Mouse (Mus musculus): ENCODE results near the gene Atp5s. TPM values are rescaled to one million over a fixed set of nuclear protein-coding genes. Genes with fewer than 3 reads are reported as not detected.

The Atp5s gene
- polyA plus RNA-seq, 1 experiment from 2014 or later, result 23.6 TPM

DNA sequence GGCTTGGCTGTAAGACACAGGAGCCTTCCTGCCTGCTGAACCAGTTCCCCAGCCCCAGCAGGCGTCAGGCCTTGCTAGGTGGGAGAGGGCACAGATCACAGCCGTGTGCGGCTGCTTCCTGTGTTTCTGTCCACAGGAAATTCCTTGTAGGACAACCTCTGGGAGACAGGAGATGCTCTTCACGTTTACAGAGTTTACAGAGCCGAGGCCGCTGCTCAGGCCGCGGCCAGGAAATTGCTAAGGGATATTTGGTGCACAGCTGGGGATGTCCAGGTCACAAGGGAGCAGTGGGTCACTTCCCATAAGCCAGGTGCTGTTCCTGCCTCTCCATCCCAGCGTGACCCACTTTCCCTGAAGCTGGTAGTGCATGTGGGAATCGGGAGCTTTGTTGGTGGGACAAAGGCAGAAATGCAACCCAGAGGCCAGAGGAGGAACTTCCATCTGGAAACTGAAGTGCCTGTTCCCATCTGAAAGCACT lies 27.2 kb downstream of the Atp5s start:
- whole genome bisulfite sequencing, result 43% methylated on average over 10 of the region's 10 CpGs

DNA sequence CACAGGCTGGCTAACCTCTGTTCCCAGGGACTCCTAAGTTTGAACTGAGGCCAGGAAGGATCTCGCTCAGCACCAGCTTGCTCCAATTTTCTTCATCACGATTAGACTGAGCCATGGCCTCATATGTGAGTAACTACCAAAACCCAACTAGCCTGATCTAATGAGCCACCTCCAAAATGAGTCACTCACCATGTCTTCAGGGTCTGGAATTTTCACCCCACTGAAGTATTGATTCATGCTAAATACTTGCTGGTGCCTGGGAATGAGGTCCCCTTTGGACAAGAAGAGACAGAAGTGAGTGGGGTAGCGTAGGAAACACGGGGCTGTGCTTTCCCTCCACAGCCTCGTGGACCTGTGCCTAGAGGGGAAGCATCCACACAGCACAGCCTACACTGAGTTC lies 29.2 kb downstream of the Atp5s start:
- H3K4me2 ChIP-seq (ENCODE audit: low read depth, low read length, severe bottlenecking), result no peak overlapping the region
- no peak overlapping the region for H3K9ac ChIP-seq (ENCODE audit: low read length)
- H3K9me3 ChIP-seq (ENCODE audit: control insufficient read depth, low read length), result no peaks in the 10 kb centered on the region
- H3K4me3 ChIP-seq (ENCODE audit: low read depth, low read length), result no peak overlapping the region
- no peaks in the 10 kb centered on the region for H3K27me3 ChIP-seq (ENCODE audit: control insufficient read depth, insufficient read depth, low read length)
- no peak for ATAC-seq (replicated peaks; ENCODE audit: low FRiP score)
- no peak for DNase-seq (ENCODE audit: low spot score)
- H3K27ac ChIP-seq (ENCODE audit: low read depth, low read length), result no peak overlapping the region
- no peaks in the 10 kb centered on the region for H3K36me3 ChIP-seq (ENCODE audit: control insufficient read depth, insufficient read depth, low read length)
- peaks cover 6% of the 10 kb centered on the region; the same call in 1 of the 2 replicates for H3K4me1 ChIP-seq (replicated peaks; ENCODE audit: control insufficient read depth, insufficient read depth, low read length)
- WGBS, result 89% methylated on average over 5 of the region's 5 CpGs

More for the DNA sequence above, 27.2 kb downstream of the Atp5s start:
- no peak overlapping the region for H3K4me3 ChIP-seq (ENCODE audit: low read depth, low read length)
- no peaks in the 10 kb centered on the region for H3K27me3 ChIP-seq (ENCODE audit: control insufficient read depth, insufficient read depth, low read length)
- H3K9me3 ChIP-seq (ENCODE audit: control insufficient read depth, low read length), result no peaks in the 10 kb centered on the region
- no peak overlapping the region for H3K9ac ChIP-seq (ENCODE audit: low read length)
- H3K4me1 ChIP-seq (replicated peaks; ENCODE audit: control insufficient read depth, insufficient read depth, low read length), result peaks cover 4% of the 10 kb centered on the region; the same call in 1 of the 2 replicates
- no peak overlapping the region for H3K4me2 ChIP-seq (ENCODE audit: low read depth, low read length, severe bottlenecking)
- no peak for ATAC-seq (replicated peaks; ENCODE audit: low FRiP score)
- 0 out of 2 replicates have a peak overlapping the region, but pooled peaks have one; percentile 1 for H3K27ac ChIP-seq (ENCODE audit: low read depth, low read length)
- H3K36me3 ChIP-seq (ENCODE audit: control insufficient read depth, insufficient read depth, low read length), result no peaks in the 10 kb centered on the region
- DNase-seq (ENCODE audit: low spot score), result no peak

DNA sequence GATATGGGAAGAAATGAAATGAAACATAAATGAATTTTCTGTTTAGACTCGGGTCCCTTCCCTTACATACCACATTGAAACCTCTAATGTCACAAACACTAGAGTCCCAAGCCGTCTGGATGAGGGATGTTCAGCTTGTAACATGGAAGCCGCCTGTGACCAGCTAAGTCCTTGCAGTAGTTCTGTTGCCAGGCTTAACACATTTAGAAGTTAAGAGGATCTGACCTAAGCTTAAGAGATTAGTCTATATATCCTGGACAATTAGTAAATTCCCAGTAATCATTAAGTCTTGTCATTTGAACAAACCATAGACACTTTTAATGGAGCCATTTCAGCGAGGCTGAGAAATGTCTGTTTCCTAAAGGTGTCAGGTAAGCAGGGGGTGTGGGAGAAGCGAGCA lies 31.3 kb downstream of the Atp5s start:
- Histone ChIP-seq H3K4me2 (ENCODE audit: low read depth, low read length, severe bottlenecking) (no peak overlapping the region), H3K27ac (ENCODE audit: low read depth, low read length) (no peak overlapping the region), H3K36me3 (ENCODE audit: control insufficient read depth, insufficient read depth, low read length) (no peaks in the 10 kb centered on the region), H3K9ac (ENCODE audit: low read length) (no peak overlapping the region), H3K4me1 (replicated peaks; ENCODE audit: control insufficient read depth, insufficient read depth, low read length) (peaks cover 6% of the 10 kb centered on the region; the same call in 1 of the 2 replicates), H3K9me3 (ENCODE audit: control insufficient read depth, low read length) (no peaks in the 10 kb centered on the region), H3K27me3 (ENCODE audit: control insufficient read depth, insufficient read depth, low read length) (no peaks in the 10 kb centered on the region), H3K4me3 (ENCODE audit: low read depth, low read length) (no peak overlapping the region)
- WGBS, result 78% methylated on average over 5 of the region's 5 CpGs
- no peak for DNase-seq (ENCODE audit: low spot score)
- no peak for ATAC-seq (replicated peaks; ENCODE audit: low FRiP score)

DNA sequence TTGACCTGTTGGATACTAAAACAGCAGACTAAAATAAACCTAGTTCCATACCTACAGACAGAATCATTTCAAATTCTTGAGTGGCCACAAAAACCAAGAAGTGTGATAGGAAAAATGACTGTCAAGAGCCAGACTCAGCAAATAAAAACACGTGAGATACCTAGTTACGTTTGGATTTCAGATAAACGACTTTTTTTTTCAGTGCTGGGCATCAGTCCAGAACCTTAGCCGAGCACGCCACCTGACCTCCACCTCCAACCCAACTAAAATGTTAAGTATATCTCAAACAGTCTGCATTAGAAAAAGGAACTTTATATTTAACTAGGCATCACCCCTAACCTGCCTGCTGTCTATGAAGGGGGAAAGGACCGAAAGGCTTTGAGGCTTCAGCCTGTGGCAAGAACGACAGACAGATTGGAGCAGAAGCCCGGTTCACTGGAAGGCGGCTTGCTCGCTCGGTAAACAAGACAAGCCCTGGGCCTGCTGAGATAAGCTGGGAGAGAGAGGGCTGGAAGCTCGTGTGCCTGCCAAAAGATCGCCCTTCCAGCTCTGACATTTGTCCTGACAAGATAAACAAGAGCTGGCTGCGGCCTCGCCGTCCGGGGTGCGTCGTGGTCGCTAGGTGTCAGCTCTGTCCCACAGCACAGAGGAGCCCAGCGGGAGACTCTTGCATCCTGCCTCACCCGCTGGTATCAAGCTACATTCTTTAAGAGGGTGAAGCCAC lies 32.8 kb downstream of the Atp5s start:
- Histone ChIP-seq H3K9ac (ENCODE audit: low read length) (no peak overlapping the region; the same call in 1 of the 2 replicates), H3K4me2 (ENCODE audit: low read depth, low read length, severe bottlenecking) (peak overlapping the region; percentile 31; the same call in 1 of the 2 replicates), H3K4me3 (ENCODE audit: low read depth, low read length) (no peak overlapping the region), H3K36me3 (ENCODE audit: control insufficient read depth, insufficient read depth, low read length) (no peaks in the 10 kb centered on the region), H3K27me3 (ENCODE audit: control insufficient read depth, insufficient read depth, low read length) (no peaks in the 10 kb centered on the region), H3K27ac (ENCODE audit: low read depth, low read length) (peak overlapping the region; percentile 25; the same call in 1 of the 2 replicates), H3K9me3 (ENCODE audit: control insufficient read depth, low read length) (no peaks in the 10 kb centered on the region), H3K4me1 (replicated peaks; ENCODE audit: control insufficient read depth, insufficient read depth, low read length) (peaks cover 2% of the 10 kb centered on the region; the same call in 1 of the 2 replicates)
- 18% methylated on average over 22 of the region's 22 CpGs for WGBS
- ATAC-seq (replicated peaks; ENCODE audit: low FRiP score) (peak; percentile 80), DNase-seq (ENCODE audit: low spot score) (peak; percentile 85)

DNA sequence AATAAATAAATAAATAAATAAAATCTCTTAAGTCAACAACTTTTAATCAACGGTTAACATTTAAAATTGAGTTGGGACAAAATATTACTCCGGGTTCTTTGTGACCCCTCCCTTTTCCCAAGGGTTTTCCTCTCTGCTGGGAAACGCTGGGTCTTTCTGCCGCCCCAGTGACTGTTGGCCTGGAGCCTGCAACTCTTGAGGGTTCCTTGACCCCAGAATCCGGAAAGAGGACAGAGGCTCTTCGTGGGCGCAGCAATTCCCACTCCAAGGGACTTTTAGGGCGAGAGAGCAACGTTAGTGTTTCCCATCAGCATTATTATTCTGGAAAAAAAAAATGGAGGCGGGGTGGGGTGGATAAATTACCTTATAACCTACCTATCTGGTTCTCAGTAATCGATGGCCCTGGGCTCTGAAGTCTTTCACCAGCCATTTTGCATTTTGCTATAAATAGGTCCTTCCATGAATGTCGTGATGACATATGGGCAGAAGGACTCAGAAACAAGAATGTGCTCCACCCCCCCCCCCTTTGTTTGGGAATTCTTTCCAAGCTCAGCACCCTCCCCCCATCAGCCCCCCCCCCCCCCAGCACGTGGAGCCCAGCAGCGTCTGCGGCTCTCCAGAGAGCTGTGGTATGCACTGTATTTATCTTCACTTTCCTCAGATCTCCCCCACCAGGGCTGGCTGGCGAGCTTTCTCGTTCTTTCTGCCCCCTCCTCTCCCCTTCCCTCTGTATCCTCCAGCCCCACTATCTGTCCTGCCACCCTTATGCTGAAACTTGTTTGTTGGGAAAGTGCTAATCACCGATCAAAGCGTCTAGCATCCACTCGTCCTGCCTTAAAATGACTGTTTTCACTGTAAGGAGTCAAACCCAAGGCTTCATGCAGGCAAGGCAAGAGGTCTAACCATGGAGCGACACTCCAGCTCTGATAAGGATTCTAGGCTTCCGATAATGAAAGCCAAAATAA lies 33.8 kb downstream of the Atp5s start:
- no peak overlapping the region for H3K27ac ChIP-seq (ENCODE audit: low read depth, low read length)
- no peaks in the 10 kb centered on the region for H3K9me3 ChIP-seq (ENCODE audit: control insufficient read depth, low read length)
- 11% methylated on average over 22 of the region's 22 CpGs for WGBS
- peak overlapping the region; percentile 35; the same call in 1 of the 2 replicates for H3K9ac ChIP-seq (ENCODE audit: low read length)
- peaks cover 2% of the 10 kb centered on the region; the same call in 1 of the 2 replicates for H3K4me1 ChIP-seq (replicated peaks; ENCODE audit: control insufficient read depth, insufficient read depth, low read length)
- no peak for ATAC-seq (replicated peaks; ENCODE audit: low FRiP score)
- DNase-seq (ENCODE audit: low spot score), result no peak
- 0 out of 2 replicates have a peak overlapping the region, but pooled peaks have one; percentile 4 for H3K4me3 ChIP-seq (ENCODE audit: low read depth, low read length)
- peak overlapping the region; percentile 36 for H3K4me2 ChIP-seq (ENCODE audit: low read depth, low read length, severe bottlenecking)
- no peaks in the 10 kb centered on the region for H3K27me3 ChIP-seq (ENCODE audit: control insufficient read depth, insufficient read depth, low read length)
- no peaks in the 10 kb centered on the region for H3K36me3 ChIP-seq (ENCODE audit: control insufficient read depth, insufficient read depth, low read length)

DNA sequence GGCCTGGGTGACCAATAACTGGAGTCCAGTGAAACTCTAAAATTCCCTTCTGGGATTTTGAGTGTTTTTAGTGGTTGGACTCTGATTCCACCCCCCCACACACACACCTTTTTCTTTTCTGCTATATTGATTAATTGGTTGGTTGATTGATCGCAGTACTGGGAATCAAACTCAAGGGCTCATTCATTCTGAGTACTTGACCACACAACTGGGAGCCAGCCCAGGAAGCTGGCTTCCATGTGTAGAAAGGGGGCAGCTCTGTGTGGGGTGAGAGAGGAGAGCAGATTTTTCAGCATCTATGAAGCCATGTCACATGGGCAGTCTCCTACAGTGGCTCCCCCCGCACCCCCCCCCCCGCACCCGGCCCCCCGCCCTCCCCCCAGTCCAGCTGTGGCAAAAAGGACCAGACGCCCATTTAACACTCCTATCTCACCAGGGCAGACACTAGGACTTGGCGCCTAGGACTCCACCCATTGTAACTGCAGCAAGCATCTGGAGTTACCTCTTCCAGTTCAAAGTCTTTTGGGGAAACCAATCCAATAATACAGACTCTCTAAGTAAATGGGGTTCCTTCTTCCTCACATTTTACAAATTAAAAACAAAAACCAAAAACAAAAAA lies 34.6 kb downstream of the Atp5s start:
- Histone ChIP-seq H3K9me3 (ENCODE audit: control insufficient read depth, low read length) (no peaks in the 10 kb centered on the region), H3K4me1 (replicated peaks; ENCODE audit: control insufficient read depth, insufficient read depth, low read length) (peaks cover 2% of the 10 kb centered on the region; the same call in 1 of the 2 replicates), H3K27ac (ENCODE audit: low read depth, low read length) (no peak overlapping the region), H3K9ac (ENCODE audit: low read length) (0 out of 2 replicates have a peak overlapping the region, but pooled peaks have one; percentile 7), H3K4me2 (ENCODE audit: low read depth, low read length, severe bottlenecking) (no peak overlapping the region), H3K4me3 (ENCODE audit: low read depth, low read length) (no peak overlapping the region), H3K27me3 (ENCODE audit: control insufficient read depth, insufficient read depth, low read length) (no peaks in the 10 kb centered on the region), H3K36me3 (ENCODE audit: control insufficient read depth, insufficient read depth, low read length) (no peaks in the 10 kb centered on the region)
- no peak for ATAC-seq (replicated peaks; ENCODE audit: low FRiP score)
- WGBS, result 62% methylated on average over 7 of the region's 7 CpGs
- no peak for DNase-seq (ENCODE audit: low spot score)

DNA sequence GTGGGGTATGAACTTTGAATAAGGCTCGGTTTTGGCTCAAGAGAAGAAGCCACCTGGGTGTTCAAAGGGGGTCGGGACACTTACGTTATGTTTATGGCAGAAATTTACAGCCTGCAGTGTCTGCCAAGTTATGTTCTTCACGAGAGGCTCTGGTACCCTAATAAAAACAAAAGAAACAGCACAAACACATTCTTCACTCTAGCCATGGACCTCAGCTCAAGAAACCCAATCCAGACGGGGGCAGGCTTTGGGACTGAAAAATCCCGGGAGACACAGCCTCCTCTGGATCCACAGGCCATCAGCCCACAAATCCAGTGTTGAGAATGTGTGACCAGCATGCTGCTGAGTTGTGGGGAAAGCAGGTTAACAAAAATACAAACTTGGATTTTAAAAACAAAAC lies 35.3 kb downstream of the Atp5s start:
- DNase-seq (ENCODE audit: low spot score) (no peak), ATAC-seq (replicated peaks; ENCODE audit: low FRiP score) (no peak)
- Histone ChIP-seq H3K27me3 (ENCODE audit: control insufficient read depth, insufficient read depth, low read length) (no peaks in the 10 kb centered on the region), H3K27ac (ENCODE audit: low read depth, low read length) (no peak overlapping the region), H3K4me3 (ENCODE audit: low read depth, low read length) (no peak overlapping the region), H3K9me3 (ENCODE audit: control insufficient read depth, low read length) (no peaks in the 10 kb centered on the region), H3K36me3 (ENCODE audit: control insufficient read depth, insufficient read depth, low read length) (no peaks in the 10 kb centered on the region), H3K9ac (ENCODE audit: low read length) (no peak overlapping the region), H3K4me2 (ENCODE audit: low read depth, low read length, severe bottlenecking) (no peak overlapping the region), H3K4me1 (replicated peaks; ENCODE audit: control insufficient read depth, insufficient read depth, low read length) (peaks cover 2% of the 10 kb centered on the region; the same call in 1 of the 2 replicates)
- 78% methylated on average over 6 of the region's 6 CpGs for WGBS

All from forebrain, embryonic 11.5 days (tissue).